Mouse (Mus musculus): ENCODE data around the gene Tec. TPM values are rescaled to one million over a fixed set of nuclear protein-coding genes. Genes with fewer than 3 reads are reported as not detected.
A peak's percentile ranks its signal among the peaks of the same experiment; 100 is the strongest.

Tec gene
- polyA plus RNA-seq, 1 experiment, result 12.2 TPM

DNA sequence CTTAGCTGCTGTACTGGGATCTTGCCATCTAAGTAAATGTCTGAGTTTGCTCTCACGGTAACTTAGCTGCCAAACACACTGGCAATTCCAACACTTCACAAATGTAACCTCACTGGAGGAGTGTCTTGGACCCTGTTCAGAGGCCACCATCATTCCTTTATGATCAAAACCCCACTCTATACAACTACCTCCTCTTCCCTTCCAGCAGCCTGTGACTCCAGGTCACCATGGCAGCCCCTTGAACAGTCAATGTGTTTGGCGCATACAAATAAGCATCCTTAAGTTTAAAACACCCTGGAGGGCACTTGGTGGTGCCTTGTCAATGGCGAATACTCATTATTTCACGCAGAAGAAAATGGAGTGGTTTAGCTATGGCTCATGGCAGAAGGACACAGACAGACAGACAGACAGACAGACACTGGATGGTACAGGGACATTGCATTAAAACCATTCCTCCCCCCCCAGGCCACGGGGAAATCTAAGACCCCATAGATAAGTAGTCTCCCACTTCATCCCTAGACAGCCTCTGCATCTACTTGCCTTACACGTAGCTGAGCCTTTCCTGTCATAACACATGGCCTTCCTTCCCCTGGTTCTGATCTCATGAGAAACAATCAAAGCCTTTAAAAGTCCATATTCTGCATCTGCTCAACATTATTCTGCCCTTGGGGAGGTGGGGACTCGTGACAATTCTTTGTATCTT lies 117.1 kb downstream of the Tec start:
- no peak for TF ChIP-seq POLR2A (IDR thresholded peaks at IDR 0.05; ENCODE audit: low read depth, low read length)
- no peak for TF ChIP-seq CTCF (IDR thresholded peaks at IDR 0.05; ENCODE audit: extremely low read depth, insufficient read depth, insufficient read length, insufficient replicate concordance)
- H3K27me3 ChIP-seq (ENCODE audit: control insufficient read depth, insufficient read depth, low read length), result no peaks in the 10 kb centered on the region
- peaks cover 11% of the 10 kb centered on the region for H3K36me3 ChIP-seq (ENCODE audit: control insufficient read depth, insufficient read depth, low read length)
- DNase-seq (ENCODE audit: low read depth in 1 of 2, low spot score in 2 of 2), result no peak
- H3K27ac ChIP-seq (ENCODE audit: insufficient read depth, low read length), result peak overlapping the region; percentile 27; the same call in 1 of the 2 replicates
- peaks cover 12% of the 10 kb centered on the region for H3K4me1 ChIP-seq (ENCODE audit: control insufficient read depth, insufficient read depth, insufficient read length)
- 78% methylated on average over 7 of the region's 7 CpGs for WGBS
- H3K4me3 ChIP-seq (ENCODE audit: extremely low read depth, insufficient read depth, insufficient read length), result peak overlapping the region; percentile 15

DNA sequence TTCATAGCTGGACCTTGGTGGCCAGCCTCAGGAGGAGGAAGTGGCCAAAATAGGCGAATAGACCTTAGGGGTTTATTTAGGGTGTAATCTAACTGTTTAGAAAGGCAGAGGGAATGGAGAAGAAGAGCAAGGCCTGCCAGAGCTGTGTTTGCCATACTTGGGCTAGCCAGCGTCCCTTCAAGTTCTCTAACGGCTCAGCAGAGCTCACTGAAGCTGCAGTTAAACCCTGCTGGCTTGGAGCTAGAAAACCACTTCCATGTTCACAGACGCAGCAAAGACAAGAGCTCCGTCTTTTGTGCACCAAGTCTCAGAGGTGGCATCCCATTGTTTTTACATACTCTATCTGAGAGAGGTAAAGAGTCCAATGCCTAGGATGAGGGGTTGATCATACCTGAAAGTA lies 118.1 kb downstream of the Tec start:
- Histone ChIP-seq H3K27ac (ENCODE audit: insufficient read depth, low read length) (peak overlapping the region; percentile 60), H3K4me1 (ENCODE audit: control insufficient read depth, insufficient read depth, insufficient read length) (peaks cover 12% of the 10 kb centered on the region)

DNA sequence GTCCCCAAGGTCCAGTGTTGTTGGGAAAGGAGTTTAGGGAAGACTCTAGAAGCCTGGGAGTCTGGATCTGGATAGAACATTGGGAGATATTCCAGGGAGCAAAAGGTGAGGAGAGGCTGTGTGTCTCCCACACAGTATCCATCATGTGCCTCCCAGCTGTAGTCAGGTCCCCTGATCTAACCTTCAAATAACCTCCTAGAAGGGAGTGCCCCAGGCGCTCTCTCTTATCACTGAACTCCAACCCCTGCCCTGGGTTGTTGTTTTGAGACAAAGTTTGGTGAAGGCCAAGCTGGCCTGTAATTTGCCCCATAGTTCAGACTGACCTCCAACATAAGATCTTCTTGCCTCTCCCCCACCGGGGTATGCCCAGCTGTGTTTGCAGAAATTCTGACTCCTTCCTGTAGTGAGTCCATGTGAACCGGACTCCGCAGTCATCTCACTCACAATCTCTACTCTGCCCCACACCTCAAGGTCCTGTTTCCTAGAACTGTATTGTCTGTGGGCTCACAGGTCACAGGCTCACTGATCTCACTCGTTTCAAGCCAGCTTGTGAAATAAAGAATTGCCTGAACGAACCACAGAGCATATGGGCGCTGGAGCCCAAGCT lies 119.5 kb downstream of the Tec start:
- H3K27me3 ChIP-seq (ENCODE audit: control insufficient read depth, insufficient read depth, low read length), result no peaks in the 10 kb centered on the region
- no peak for DNase-seq (ENCODE audit: low read depth in 1 of 2, low spot score in 2 of 2)
- H3K4me1 ChIP-seq (ENCODE audit: control insufficient read depth, insufficient read depth, insufficient read length), result peaks cover 13% of the 10 kb centered on the region
- no peak overlapping the region for H3K27ac ChIP-seq (ENCODE audit: insufficient read depth, low read length)
- H3K36me3 ChIP-seq (ENCODE audit: control insufficient read depth, insufficient read depth, low read length), result no peaks in the 10 kb centered on the region
- no peak overlapping the region for H3K4me3 ChIP-seq (ENCODE audit: extremely low read depth, insufficient read depth, insufficient read length)
- 71% methylated on average over 7 of the region's 7 CpGs for WGBS
- TF ChIP-seq CTCF (IDR thresholded peaks at IDR 0.05; ENCODE audit: extremely low read depth, insufficient read depth, insufficient read length, insufficient replicate concordance), result no peak

More for the DNA sequence above, 118.1 kb downstream of the Tec start:
- peaks cover 6% of the 10 kb centered on the region; the same call in 1 of the 2 replicates for H3K36me3 ChIP-seq (ENCODE audit: control insufficient read depth, insufficient read depth, low read length)
- peak overlapping the region; percentile 2; the same call in 1 of the 2 replicates for H3K4me3 ChIP-seq (ENCODE audit: extremely low read depth, insufficient read depth, insufficient read length)
- no peaks in the 10 kb centered on the region for H3K27me3 ChIP-seq (ENCODE audit: control insufficient read depth, insufficient read depth, low read length)
- no peak for DNase-seq (ENCODE audit: low read depth in 1 of 2, low spot score in 2 of 2)
- TF ChIP-seq CTCF (IDR thresholded peaks at IDR 0.05; ENCODE audit: extremely low read depth, insufficient read depth, insufficient read length, insufficient replicate concordance) (no peak), POLR2A (IDR thresholded peaks at IDR 0.05; ENCODE audit: low read depth, low read length) (no peak)
- 76% methylated on average over 5 of the region's 5 CpGs for WGBS

DNA sequence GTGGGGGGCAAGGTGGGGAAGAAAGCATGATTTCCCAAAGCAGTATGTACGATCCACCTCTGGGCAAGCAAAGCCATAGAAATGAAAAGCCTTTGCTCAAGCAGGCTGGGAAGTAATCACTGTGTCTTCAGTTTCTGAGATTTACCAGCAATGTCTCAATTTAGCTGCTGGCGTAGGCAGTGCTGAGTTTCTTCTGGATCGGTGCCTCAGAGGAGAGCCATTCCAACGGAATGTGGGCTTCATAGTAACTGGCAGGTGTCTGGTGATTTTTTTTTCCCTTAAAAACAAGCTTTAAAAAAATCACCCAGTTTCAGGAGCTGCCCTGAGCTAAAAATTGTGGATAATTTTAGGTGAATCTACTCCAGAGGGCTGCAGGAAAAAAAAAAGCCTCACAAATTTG lies 120.9 kb downstream of the Tec start:
- Histone ChIP-seq H3K4me3 (ENCODE audit: extremely low read depth, insufficient read depth, insufficient read length) (no peak overlapping the region), H3K27ac (ENCODE audit: insufficient read depth, low read length) (no peak overlapping the region), H3K36me3 (ENCODE audit: control insufficient read depth, insufficient read depth, low read length) (no peaks in the 10 kb centered on the region), H3K27me3 (ENCODE audit: control insufficient read depth, insufficient read depth, low read length) (no peaks in the 10 kb centered on the region), H3K4me1 (ENCODE audit: control insufficient read depth, insufficient read depth, insufficient read length) (peaks cover 6% of the 10 kb centered on the region; the same call in 1 of the 2 replicates)
- TF ChIP-seq POLR2A (IDR thresholded peaks at IDR 0.05; ENCODE audit: low read depth, low read length), result no peak
- no peak for TF ChIP-seq CTCF (IDR thresholded peaks at IDR 0.05; ENCODE audit: extremely low read depth, insufficient read depth, insufficient read length, insufficient replicate concordance)
- WGBS, result 91% methylated on average over 4 of the region's 4 CpGs
- DNase-seq (ENCODE audit: low read depth in 1 of 2, low spot score in 2 of 2), result no peak

DNA sequence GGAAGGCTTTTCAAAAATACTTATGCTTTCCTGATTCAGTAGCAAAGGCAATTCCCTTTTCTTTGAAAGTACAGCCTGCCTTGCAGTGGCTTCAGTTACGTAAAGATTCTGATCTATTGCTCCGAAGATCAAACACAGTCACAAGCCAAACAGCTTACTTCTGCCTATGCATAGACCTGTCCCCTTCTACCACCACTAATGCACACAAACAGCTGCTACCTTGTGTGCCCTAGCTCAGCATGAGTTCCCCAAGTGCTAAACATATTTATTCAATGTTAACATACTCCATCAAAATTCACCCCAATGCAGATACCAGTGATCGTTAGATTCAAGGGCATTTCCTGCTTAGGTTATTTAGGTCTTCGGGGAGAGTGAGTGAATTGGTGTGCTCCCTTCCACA lies 121.8 kb downstream of the Tec start:
- Histone ChIP-seq H3K4me1 (ENCODE audit: control insufficient read depth, insufficient read depth, insufficient read length) (peaks cover 4% of the 10 kb centered on the region; the same call in 1 of the 2 replicates), H3K27ac (ENCODE audit: insufficient read depth, low read length) (no peak overlapping the region), H3K36me3 (ENCODE audit: control insufficient read depth, insufficient read depth, low read length) (no peaks in the 10 kb centered on the region), H3K4me3 (ENCODE audit: extremely low read depth, insufficient read depth, insufficient read length) (no peak overlapping the region), H3K27me3 (ENCODE audit: control insufficient read depth, insufficient read depth, low read length) (no peaks in the 10 kb centered on the region)
- no peak for TF ChIP-seq CTCF (IDR thresholded peaks at IDR 0.05; ENCODE audit: extremely low read depth, insufficient read depth, insufficient read length, insufficient replicate concordance)
- no peak for TF ChIP-seq POLR2A (IDR thresholded peaks at IDR 0.05; ENCODE audit: low read depth, low read length)
- 69% methylated on average over 4 of the region's 4 CpGs for WGBS
- no peak for DNase-seq (ENCODE audit: low read depth in 1 of 2, low spot score in 2 of 2)

DNA sequence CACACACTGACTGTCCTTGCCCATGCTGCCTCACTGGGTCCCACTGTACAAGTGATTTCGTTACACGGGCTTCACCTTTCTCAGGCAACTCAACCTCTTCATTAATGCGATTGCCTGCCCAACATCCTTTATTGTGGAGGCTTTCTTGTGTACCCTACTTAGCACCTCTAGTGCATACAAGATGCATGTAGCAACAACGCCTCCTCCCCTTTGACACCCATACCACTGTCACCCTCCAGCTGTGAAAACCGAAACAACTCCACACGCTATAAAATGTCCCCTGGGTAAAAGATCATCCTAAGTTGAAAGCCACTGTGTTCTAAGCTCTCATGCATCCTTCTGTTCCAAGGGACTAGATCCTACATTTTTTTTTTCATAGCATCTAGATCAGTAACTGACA lies 125.2 kb downstream of the Tec start:
- Histone ChIP-seq H3K4me1 (ENCODE audit: control insufficient read depth, insufficient read depth, insufficient read length) (peaks cover 6% of the 10 kb centered on the region; the same call in 1 of the 2 replicates), H3K36me3 (ENCODE audit: control insufficient read depth, insufficient read depth, low read length) (no peaks in the 10 kb centered on the region), H3K27me3 (ENCODE audit: control insufficient read depth, insufficient read depth, low read length) (no peaks in the 10 kb centered on the region), H3K4me3 (ENCODE audit: extremely low read depth, insufficient read depth, insufficient read length) (no peak overlapping the region), H3K27ac (ENCODE audit: insufficient read depth, low read length) (0 out of 2 replicates have a peak overlapping the region, but pooled peaks have one; percentile 6)
- WGBS, result 82% methylated on average over 6 of the region's 6 CpGs
- no peak for DNase-seq (ENCODE audit: low read depth in 1 of 2, low spot score in 2 of 2)
- no peak for TF ChIP-seq POLR2A (IDR thresholded peaks at IDR 0.05; ENCODE audit: low read depth, low read length)
- no peak for TF ChIP-seq CTCF (IDR thresholded peaks at IDR 0.05; ENCODE audit: extremely low read depth, insufficient read depth, insufficient read length, insufficient replicate concordance)

DNA sequence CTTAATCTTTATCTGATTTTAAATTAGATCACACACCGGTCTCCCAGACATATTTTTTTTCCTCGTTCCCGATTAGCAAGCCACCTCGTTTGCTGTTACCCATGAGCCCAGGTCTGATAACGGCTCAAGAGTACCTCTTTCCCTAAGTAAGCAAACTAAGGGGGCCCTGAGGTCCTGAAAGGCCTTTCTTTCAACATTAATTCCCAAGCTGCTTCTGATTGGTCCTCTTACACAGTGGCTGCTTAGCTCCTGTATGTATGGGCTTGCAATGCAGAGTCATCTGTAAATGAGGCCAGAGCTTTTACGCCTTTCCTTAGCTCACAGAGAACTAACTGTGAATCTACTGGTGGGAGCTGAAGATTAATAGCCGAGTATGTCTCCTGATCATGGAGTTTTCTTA lies 131.4 kb downstream of the Tec start:
- H3K27me3 ChIP-seq (ENCODE audit: control insufficient read depth, insufficient read depth, low read length), result no peaks in the 10 kb centered on the region
- no peak overlapping the region for H3K27ac ChIP-seq (ENCODE audit: insufficient read depth, low read length)
- 83% methylated on average over 7 of the region's 7 CpGs for WGBS
- no peak for DNase-seq (ENCODE audit: low read depth in 1 of 2, low spot score in 2 of 2)
- H3K4me3 ChIP-seq (ENCODE audit: extremely low read depth, insufficient read depth, insufficient read length), result no peak overlapping the region
- peaks cover 2% of the 10 kb centered on the region; the same call in 1 of the 2 replicates for H3K4me1 ChIP-seq (ENCODE audit: control insufficient read depth, insufficient read depth, insufficient read length)
- TF ChIP-seq POLR2A (IDR thresholded peaks at IDR 0.05; ENCODE audit: low read depth, low read length) (no peak), CTCF (IDR thresholded peaks at IDR 0.05; ENCODE audit: extremely low read depth, insufficient read depth, insufficient read length, insufficient replicate concordance) (no peak)
- no peaks in the 10 kb centered on the region for H3K36me3 ChIP-seq (ENCODE audit: control insufficient read depth, insufficient read depth, low read length)
